Mouse (Mus musculus) frontal cortex, postnatal 14 days (tissue): ENCODE measurements around the gene Stra6.

Source experiments
- DNase-seq, 2 experiments: peaks; one replicate each; pipeline ENCODE4 v3.0.0; 2022; ENCODE audit warnings: low spot score in 2 of 2

The Stra6 gene

DNA sequence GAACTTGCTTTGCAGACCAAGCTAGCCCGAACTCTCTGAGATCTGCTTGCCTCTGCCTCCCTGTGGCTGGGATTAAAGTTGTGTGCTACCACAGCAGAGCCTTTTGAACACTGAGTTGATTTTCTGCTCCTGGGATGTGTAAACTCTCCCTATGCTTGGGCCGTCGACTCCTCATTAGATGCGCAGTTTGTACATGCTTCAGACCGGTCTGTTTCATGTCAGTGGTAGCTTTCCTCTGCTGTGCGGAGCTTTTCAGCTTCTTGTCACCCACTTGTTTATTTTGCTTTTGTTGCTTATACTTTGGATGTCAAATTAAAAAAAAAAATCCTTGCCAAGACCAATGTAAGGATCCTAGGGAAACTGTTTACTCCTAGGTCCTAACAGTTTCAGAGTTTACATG, 32.4 kb downstream of the Stra6 start:
- no peak for DNase-seq

DNA sequence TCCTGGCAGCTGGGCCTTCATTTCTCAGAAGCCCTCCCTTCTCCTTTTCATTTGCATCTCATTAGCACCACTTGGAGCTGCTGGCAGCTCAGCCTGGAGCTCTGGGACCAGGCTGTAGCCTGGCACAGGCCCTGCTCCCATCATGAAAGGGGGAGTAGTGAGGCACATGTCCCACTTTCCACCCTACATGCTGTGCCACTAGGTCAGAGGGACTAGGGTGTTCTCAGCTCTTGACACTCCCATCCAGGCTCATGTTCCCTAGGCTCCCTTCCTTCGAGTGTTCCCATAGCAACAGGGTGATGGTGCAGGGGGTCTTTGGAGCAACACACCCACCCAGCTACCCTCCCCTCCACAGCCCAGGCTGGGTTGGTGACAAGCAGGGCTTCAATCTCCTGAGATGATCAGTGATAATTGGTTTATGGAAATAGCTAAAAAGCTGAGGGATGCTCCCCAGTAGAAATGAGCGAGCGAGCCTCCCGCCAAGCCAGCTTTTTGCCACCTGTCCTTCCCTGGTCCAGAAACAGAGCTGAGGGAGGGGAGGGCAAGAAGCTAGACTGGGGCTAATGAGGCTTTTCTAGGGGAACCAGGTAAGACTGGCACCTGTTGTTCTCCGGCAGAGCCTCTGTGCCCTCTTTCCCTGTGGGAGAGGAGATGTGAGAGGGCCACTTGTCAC, 33.2 kb downstream of the Stra6 start:
- DNase-seq: no peak

- DNase-seq: no peak
Measured at GRCm38 (mm10) chr9:58099836-58100565, 36.4 kb downstream of the Stra6 start.

GRCm38 (mm10) chr9:58102013-58102412, 38.4 kb downstream of the Stra6 start:
- no peak for DNase-seq

DNA sequence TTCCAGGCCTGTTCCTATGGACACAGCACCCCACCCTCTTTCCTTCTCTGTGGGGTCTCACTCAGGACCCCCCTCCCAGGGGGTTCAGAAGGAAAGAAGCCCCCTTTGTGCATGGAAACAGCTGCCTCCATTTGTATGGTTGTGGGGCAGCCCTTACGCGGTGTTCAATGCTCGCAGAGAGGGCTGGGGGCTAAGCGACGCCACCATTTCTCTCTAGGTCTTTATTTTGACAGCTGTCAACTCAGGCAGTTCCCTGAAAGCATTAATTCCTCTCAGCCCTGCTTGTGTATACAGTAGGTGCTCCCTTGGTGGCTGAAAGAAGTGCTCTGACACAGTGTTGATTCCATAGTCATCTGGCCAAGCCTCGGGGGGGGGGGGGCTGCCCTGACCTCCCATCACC, 40.1 kb downstream of the Stra6 start:
- DNase-seq: no peak

GRCm38 (mm10) chr9:58105595-58106169, 42.1 kb downstream of the Stra6 start:
- DNase-seq: no peak

- no peak for DNase-seq
Measured at GRCm38 (mm10) chr9:58107494-58107893, 43.9 kb downstream of the Stra6 start.

DNA sequence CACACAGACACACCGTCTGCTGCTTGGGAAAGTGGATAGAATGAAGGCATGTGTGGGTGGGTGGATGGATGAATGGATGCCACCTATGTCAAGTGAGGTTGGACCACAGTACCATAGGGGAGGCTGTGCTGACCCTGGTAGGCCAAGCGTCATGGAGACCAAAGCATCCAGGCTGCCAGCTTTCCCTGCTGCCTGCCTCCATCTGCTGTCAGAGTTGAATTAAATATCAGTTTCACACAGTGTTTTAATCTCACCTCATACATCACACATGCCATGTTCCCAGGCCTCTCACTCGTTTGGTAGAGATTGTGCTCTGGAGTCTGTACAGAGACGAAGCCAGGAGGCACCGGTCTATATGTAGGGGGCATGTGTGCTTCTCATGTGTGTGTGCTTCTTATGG, 47.2 kb downstream of the Stra6 start:
- DNase-seq: no peak

GRCm38 (mm10) chr9:58111431-58111830, 47.8 kb downstream of the Stra6 start:
- peak in 1 of 2 experiments; percentile 62 for DNase-seq

- no peak for DNase-seq
Measured at GRCm38 (mm10) chr9:58112321-58112751, 48.7 kb downstream of the Stra6 start.

GRCm38 (mm10) chr9:58112866-58113278, 49.3 kb downstream of the Stra6 start:
- DNase-seq: no peak

DNA sequence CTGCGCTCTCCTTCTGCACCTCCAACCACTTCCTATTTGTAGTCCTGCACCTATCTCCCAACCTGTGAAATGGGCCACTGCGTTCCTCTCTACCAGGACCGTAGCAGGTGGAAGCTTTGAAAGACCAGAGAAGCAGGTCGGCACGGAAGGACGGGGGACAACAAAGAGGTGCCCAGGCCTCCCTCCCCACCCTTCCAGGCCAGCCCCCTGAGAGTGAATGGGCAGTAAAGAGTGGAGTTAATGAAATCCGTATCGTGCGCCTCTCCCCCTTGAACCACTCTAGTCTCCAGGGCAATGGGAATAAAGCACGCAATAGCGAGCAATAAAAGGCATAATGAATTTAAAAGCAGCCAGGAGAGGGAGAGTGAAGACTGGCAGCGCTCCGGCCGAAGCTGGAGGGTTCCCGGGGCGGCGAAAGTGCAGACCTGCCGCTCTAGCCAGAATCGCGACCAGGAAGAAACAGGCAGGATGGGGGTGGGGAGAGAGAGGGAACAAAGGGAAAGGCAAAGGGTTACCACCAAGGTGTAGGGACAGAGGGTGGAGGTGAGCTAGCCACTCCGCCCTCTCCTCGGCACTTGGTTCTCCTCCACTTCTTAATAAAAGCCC, 49.8 kb downstream of the Stra6 start:
- DNase-seq: no peak

GRCm38 (mm10) chr9:58114019-58114418, 50.4 kb downstream of the Stra6 start:
- DNase-seq: no peak

DNA sequence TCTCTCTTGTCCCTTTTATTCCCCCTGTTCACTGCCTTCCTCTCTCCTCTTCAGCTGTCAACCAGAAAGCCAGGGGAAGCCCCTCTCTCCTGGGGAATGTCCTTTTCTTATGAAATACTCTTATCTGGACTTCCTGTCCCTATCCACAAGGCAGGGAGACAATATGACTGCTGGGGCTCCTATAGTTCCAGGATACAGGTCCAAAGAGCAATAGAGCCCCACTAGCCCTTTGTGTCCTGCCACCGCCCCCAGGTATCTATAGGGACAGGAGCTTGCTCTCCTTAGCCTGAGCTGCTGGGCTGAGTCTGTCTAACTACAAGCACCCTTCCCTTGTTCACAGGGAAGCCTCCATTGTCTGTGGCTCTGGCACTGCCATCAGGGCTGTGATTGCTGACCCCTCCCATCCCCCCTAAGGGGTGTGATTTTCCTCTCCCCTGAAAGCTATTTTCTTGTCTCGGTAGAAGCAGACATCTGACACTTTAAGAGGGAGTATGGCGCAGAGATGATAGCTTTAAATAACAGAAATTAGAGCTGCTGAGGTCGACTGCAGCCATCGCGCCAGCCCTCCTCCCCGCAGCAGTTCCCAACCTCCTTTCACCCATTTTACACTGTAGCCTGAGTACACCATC, 51.8 kb downstream of the Stra6 start:
- no peak for DNase-seq

DNA sequence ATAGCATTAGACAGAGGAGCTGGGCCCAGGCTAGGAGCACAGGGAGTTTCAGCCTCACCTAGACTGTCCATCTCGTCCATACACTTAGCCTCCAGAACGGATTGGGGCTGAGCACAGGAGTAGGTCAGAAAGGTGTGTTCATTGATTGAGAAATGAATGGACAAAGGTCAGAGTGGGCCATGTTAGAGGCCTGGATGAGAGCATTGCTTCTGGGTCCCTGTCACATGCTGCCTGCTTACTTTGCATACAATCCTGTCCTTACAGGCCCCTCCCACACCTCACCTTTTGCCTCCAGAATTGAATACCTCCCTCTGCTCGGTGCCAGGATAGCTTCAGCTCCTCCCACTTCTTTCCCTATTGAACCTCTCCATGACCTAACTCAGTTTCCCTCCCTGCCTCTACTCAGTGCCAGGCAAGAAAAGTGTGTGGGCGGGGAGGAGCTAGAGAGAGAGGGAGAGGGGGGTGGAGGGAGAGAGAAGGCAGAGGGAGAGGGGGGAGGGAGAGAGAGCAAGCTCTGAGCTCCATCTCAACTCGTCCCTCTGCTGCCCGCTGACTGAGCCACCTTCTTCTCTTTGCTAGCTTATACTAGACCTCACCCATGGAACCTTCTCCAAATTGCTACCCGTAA, 52.5 kb downstream of the Stra6 start:
- DNase-seq: no peak

DNA sequence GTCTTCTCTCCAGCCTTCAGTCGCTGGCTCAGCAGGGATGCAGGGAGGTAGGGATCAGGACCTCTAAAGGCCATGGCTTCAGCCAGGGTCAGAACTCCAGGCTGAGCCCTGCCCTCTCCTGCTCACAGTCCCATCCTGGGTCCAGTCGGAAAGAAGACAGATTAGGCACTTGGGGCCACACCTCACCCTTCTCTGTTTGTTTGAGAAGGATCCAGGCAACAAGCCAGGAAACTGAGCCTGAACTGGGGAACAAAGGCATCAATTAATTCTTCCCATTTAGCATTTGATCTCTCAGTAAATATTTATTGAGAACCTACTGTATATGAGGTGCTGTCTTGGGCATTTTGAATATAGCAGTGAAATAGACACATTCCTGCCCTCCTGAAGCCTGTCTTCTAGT, 55.1 kb downstream of the Stra6 start, which contains the start of gene Ccdc33:
Ccdc33 (minus strand) TSS at position 153 of the 400 bp plus-strand sequence.
- DNase-seq: no peak

- no peak for DNase-seq
Measured at GRCm38 (mm10) chr9:58125085-58125484, 61.5 kb downstream of the Stra6 start.

GRCm38 (mm10) chr9:58125811-58126210, 62.2 kb downstream of the Stra6 start:
- DNase-seq: no peak

DNA sequence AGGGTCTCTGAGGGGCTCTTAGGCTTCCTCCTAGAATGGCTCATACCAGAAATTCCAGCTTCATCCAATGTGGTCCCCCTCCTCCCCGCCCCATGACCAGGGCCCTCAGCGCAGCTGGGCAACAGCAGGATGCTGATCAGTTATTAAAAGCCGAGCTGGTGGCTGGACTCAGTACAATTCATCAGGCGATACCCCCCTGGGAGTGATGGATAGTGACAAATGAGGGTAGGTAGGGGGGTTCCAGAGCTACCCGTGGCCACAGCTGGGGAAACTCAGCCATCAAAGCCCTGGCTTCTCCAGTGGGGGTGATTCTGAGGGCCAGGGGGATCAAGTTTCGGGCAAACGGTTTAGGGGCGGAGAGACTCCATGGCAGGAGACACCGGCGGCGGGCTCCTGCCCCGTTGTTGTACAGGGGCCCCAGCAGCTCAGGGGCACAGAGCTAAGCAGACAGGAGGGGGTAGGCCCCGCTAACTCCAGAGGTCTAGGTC, 65.4 kb downstream of the Stra6 start:
- DNase-seq: no peak

- no peak for DNase-seq
Measured at GRCm38 (mm10) chr9:58129508-58129907, 65.9 kb downstream of the Stra6 start.

GRCm38 (mm10) chr9:58130909-58131308, 67.3 kb downstream of the Stra6 start:
- no peak for DNase-seq
